Mouse (Mus musculus): ENCODE data around the gene Ctrc.
A peak's percentile ranks its signal among the peaks of the same experiment; 100 is the strongest.

Gene Ctrc

GRCm38 (mm10) chr4:141867498-141867897 lies 21.3 kb upstream of the Ctrc start:
- peak; percentile 77 for DNase-seq (ENCODE audit: low spot score)

- DNase-seq (ENCODE audit: low spot score): no peak
Observed at GRCm38 (mm10) chr4:141866933-141867490, 20.9 kb upstream of the Ctrc start.

GRCm38 (mm10) chr4:141865600-141865999 lies 19.4 kb upstream of the Ctrc start:
- no peak for DNase-seq (ENCODE audit: low spot score)

GRCm38 (mm10) chr4:141865006-141865405 lies 18.8 kb upstream of the Ctrc start:
- DNase-seq (ENCODE audit: low spot score): no peak

GRCm38 (mm10) chr4:141864506-141864905 lies 18.3 kb upstream of the Ctrc start:
- no peak for DNase-seq (ENCODE audit: low spot score)

- no peak for DNase-seq (ENCODE audit: low spot score)
Observed at GRCm38 (mm10) chr4:141863726-141864280, 17.6 kb upstream of the Ctrc start.

GRCm38 (mm10) chr4:141862867-141863266 lies 16.7 kb upstream of the Ctrc start:
- DNase-seq (ENCODE audit: low spot score): no peak

GRCm38 (mm10) chr4:141861591-141862295 lies 15.6 kb upstream of the Ctrc start:
- DNase-seq (ENCODE audit: low spot score): no peak

- no peak for DNase-seq (ENCODE audit: low spot score)
Observed at GRCm38 (mm10) chr4:141860246-141860841, 14.2 kb upstream of the Ctrc start.

- no peak for DNase-seq (ENCODE audit: low spot score)
Observed at GRCm38 (mm10) chr4:141859351-141859750, 13.2 kb upstream of the Ctrc start.

GRCm38 (mm10) chr4:141858501-141858900 lies 12.3 kb upstream of the Ctrc start:
- no peak for DNase-seq (ENCODE audit: low spot score)

- peak; percentile 89 for DNase-seq (ENCODE audit: low spot score)
Observed at GRCm38 (mm10) chr4:141857422-141857930, 11.3 kb upstream of the Ctrc start.

GRCm38 (mm10) chr4:141853437-141853836 lies 7.3 kb upstream of the Ctrc start:
- no peak for DNase-seq (ENCODE audit: low spot score)

GRCm38 (mm10) chr4:141834536-141835095 lies 11.5 kb downstream of the Ctrc start:
- no peak for DNase-seq (ENCODE audit: low spot score)

- DNase-seq (ENCODE audit: low spot score): no peak
Observed at GRCm38 (mm10) chr4:141833911-141834310, 12.2 kb downstream of the Ctrc start.

- no peak for DNase-seq (ENCODE audit: low spot score)
Observed at GRCm38 (mm10) chr4:141831361-141831760, 14.8 kb downstream of the Ctrc start.

- DNase-seq (ENCODE audit: low spot score): no peak
Observed at GRCm38 (mm10) chr4:141830381-141830780, 15.8 kb downstream of the Ctrc start.

- no peak for DNase-seq (ENCODE audit: low spot score)
Observed at GRCm38 (mm10) chr4:141828177-141828576, 18.0 kb downstream of the Ctrc start.

GRCm38 (mm10) chr4:141827401-141827800 lies 18.8 kb downstream of the Ctrc start:
- no peak for DNase-seq (ENCODE audit: low spot score)

GRCm38 (mm10) chr4:141826060-141826459 lies 20.1 kb downstream of the Ctrc start, which contains the start of gene Cela2a:
Cela2a (minus strand) TSS chr4:141826160.
- DNase-seq (ENCODE audit: low spot score): no peak

- DNase-seq (ENCODE audit: low spot score): no peak
Observed at GRCm38 (mm10) chr4:141822979-141823378, 23.2 kb downstream of the Ctrc start.

- DNase-seq (ENCODE audit: low spot score): no peak
Observed at GRCm38 (mm10) chr4:141822089-141822488, 24.1 kb downstream of the Ctrc start.

GRCm38 (mm10) chr4:141821178-141821577 lies 25.0 kb downstream of the Ctrc start:
- no peak for DNase-seq (ENCODE audit: low spot score)

Data from layer of hippocampus, adult 11-12 months (tissue).